Mouse (Mus musculus): ENCODE data around the gene Mrps5.
"Not testable (repeated sequence)": the region's sequence is repeated elsewhere in the genome, so short reads cannot be mapped to it uniquely, and the experiment has no call there.

Gene Mrps5

GRCm38 (mm10) chr2:127586694-127587513 is at the start of gene Mrps5, which contains the start of gene Zfp661:
TSS of gene Mrps5 (plus strand) at chr2:127587222.
TSS of gene Zfp661 (minus strand) at chr2:127587094.
- in situ Hi-C loops (cut with MboI; ENCODE audit: low sequenced_read_pairs), result no loop called here

GRCm38 (mm10) chr2:127537548-127537947 is 49.5 kb upstream of the Mrps5 start:
- in situ Hi-C loops (cut with MboI; ENCODE audit: low sequenced_read_pairs), result no loop called here

- in situ Hi-C loops (cut with MboI; ENCODE audit: low sequenced_read_pairs), result no loop called here
Measured at GRCm38 (mm10) chr2:127539494-127539893, 47.5 kb upstream of the Mrps5 start.

GRCm38 (mm10) chr2:127541185-127541584 is 45.8 kb upstream of the Mrps5 start, which contains the start of gene Prom2:
TSS of gene Prom2 (minus strand) at chr2:127541467.
- in situ Hi-C loops (cut with MboI; ENCODE audit: low sequenced_read_pairs), result no loop called here

- in situ Hi-C loops (cut with MboI; ENCODE audit: low sequenced_read_pairs), result no loop called here
Measured at GRCm38 (mm10) chr2:127541697-127542096, 45.3 kb upstream of the Mrps5 start.

- in situ Hi-C loops (cut with MboI; ENCODE audit: low sequenced_read_pairs), result loop anchor here (5.0 kb wide), 1 partner anchor 41 kb away; no protein-coding TSS in a partner anchor
Measured at GRCm38 (mm10) chr2:127548342-127549074, 38.5 kb upstream of the Mrps5 start.

- in situ Hi-C loops (cut with MboI; ENCODE audit: low sequenced_read_pairs), result loop anchor here (5.0 kb wide), 1 partner anchor 42 kb away; no protein-coding TSS in a partner anchor
Measured at GRCm38 (mm10) chr2:127549711-127550110, 37.3 kb upstream of the Mrps5 start.

- in situ Hi-C loops (cut with MboI; ENCODE audit: low sequenced_read_pairs), result no loop called here
Measured at GRCm38 (mm10) chr2:127550446-127550845, 36.6 kb upstream of the Mrps5 start.

- in situ Hi-C loops (cut with MboI; ENCODE audit: low sequenced_read_pairs), result no loop called here
Measured at GRCm38 (mm10) chr2:127551078-127551477, 35.9 kb upstream of the Mrps5 start.

GRCm38 (mm10) chr2:127559070-127559966 is 27.7 kb upstream of the Mrps5 start:
- in situ Hi-C loops (cut with MboI; ENCODE audit: low sequenced_read_pairs), result no loop called here

GRCm38 (mm10) chr2:127573322-127573721 is 13.7 kb upstream of the Mrps5 start:
- in situ Hi-C loops (cut with MboI; ENCODE audit: low sequenced_read_pairs), result no loop called here

GRCm38 (mm10) chr2:127584436-127584858 is 2.6 kb upstream of the Mrps5 start:
- in situ Hi-C loops (cut with MboI; ENCODE audit: low sequenced_read_pairs), result no loop called here

GRCm38 (mm10) chr2:127587514-127587844 is 457 bp downstream of the Mrps5 start:
- in situ Hi-C loops (cut with MboI; ENCODE audit: low sequenced_read_pairs), result no loop called here

- in situ Hi-C loops (cut with MboI; ENCODE audit: low sequenced_read_pairs), result no loop called here
Measured at GRCm38 (mm10) chr2:127588897-127589296, 1.9 kb downstream of the Mrps5 start.

- in situ Hi-C loops (cut with MboI; ENCODE audit: low sequenced_read_pairs), result no loop called here
Measured at GRCm38 (mm10) chr2:127590204-127590603, 3.2 kb downstream of the Mrps5 start.

- in situ Hi-C loops (cut with MboI; ENCODE audit: low sequenced_read_pairs), result no loop called here
Measured at GRCm38 (mm10) chr2:127590840-127591239, 3.8 kb downstream of the Mrps5 start.

- in situ Hi-C loops (cut with MboI; ENCODE audit: low sequenced_read_pairs), result not testable (repeated sequence)
Measured at GRCm38 (mm10) chr2:127603383-127603782, 16.4 kb downstream of the Mrps5 start.

- in situ Hi-C loops (cut with MboI; ENCODE audit: low sequenced_read_pairs), result no loop called here
Measured at GRCm38 (mm10) chr2:127605203-127605602, 18.2 kb downstream of the Mrps5 start.

- in situ Hi-C loops (cut with MboI; ENCODE audit: low sequenced_read_pairs), result no loop called here
Measured at GRCm38 (mm10) chr2:127608234-127608633, 21.2 kb downstream of the Mrps5 start.

- in situ Hi-C loops (cut with MboI; ENCODE audit: low sequenced_read_pairs), result no loop called here
Measured at GRCm38 (mm10) chr2:127608986-127609385, 22.0 kb downstream of the Mrps5 start.

- in situ Hi-C loops (cut with MboI; ENCODE audit: low sequenced_read_pairs), result no loop called here
Measured at GRCm38 (mm10) chr2:127611386-127611785, 24.4 kb downstream of the Mrps5 start.
